Mouse (Mus musculus): ENCODE results near the gene Naip1. TPM values are rescaled to one million over a fixed set of nuclear protein-coding genes. Genes with fewer than 3 reads are reported as not detected.
"Not testable (repeated sequence)": the region's sequence is repeated elsewhere in the genome, so short reads cannot be mapped to it uniquely, and the experiment has no call there.

The Naip1 gene
- polyA plus RNA-seq, 1 experiment from 2014 or later: 0.82 TPM

DNA sequence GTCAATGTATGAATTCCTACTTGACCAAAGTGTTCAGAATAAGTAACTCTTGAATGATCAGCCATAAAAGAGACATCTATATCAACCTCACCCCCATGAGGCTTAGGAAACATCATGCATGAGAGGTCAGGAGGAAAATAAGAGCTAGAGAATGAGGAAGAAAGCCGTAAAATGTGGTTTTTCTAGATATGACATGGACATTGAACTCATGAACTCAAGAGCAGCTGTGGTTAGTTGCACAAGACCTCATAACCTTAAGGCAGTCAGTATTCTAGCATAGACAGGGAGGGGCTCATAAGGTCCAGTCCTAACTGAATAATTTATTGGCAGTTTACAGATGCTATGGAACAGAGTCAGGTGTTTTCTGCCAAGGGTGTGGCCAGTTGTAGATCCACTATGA is 3.2 kb downstream of the Naip1 start:
- Histone ChIP-seq H3K9ac (no peak overlapping the region), H3K4me1 (no peaks in the 10 kb centered on the region), H3K27ac (no peak overlapping the region), H3K9me3 (no peaks in the 10 kb centered on the region), H3K36me3 (no peaks in the 10 kb centered on the region), H3K4me2 (no peak overlapping the region), H3K27me3 (replicated peaks) (no peaks in the 10 kb centered on the region), H3K4me3 (replicated peaks) (no peak overlapping the region)
- peak; percentile 43; the same call in 1 of the 2 replicates for ATAC-seq (ENCODE audit: insufficient read depth, low FRiP score, low read depth)
- 74% methylated on average over 1 of the region's 1 CpGs for WGBS

DNA sequence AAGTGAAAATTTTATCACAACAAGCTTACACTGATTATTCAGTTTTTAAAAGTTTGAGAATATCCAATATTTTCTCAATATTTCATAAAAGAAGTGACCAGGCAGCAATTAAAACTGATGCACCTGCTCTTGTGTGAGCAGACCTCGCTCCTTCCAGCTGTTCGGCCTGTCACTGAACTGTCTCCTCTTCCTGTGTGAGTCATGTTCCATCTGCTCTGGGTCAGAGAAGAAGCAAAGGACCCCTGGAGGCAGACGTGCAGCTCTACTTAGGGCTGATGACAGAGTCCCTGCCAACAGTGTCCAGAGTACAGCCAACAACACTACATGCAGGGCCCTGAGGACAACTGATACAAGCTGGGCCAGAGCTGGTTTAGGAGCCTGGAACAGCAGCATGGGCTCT is 12.6 kb downstream of the Naip1 start:
- Histone ChIP-seq H3K4me3 (replicated peaks) (no peak overlapping the region), H3K9ac (no peak overlapping the region), H3K4me2 (no peak overlapping the region), H3K27ac (no peak overlapping the region), H3K4me1 (no peaks in the 10 kb centered on the region), H3K27me3 (replicated peaks) (no peaks in the 10 kb centered on the region), H3K36me3 (no peaks in the 10 kb centered on the region), H3K9me3 (no peaks in the 10 kb centered on the region)
- no peak for ATAC-seq (ENCODE audit: insufficient read depth, low FRiP score, low read depth)
- 52% methylated on average over 3 of the region's 3 CpGs for WGBS

DNA sequence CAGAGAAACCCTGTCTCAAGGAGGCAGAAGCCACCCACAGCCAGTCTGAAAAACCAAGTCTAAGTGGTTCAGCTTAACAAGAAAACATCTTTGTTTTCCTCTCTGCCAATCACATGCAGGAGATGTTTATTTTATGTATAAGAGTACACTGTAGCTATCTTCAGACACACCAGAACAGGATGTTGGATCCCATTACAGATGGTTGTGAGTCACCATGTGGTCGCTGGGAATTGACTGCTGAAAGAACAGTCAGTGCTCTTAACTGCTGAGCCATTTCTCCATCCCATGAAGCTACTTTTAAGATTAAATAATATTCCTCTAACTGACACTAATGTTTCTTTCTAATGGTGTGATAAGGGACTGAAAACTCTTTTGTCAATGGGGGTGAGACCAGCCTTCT is 14.0 kb downstream of the Naip1 start:
- Histone ChIP-seq H3K9me3 (no peaks in the 10 kb centered on the region), H3K4me1 (no peaks in the 10 kb centered on the region), H3K4me2 (no peak overlapping the region), H3K4me3 (replicated peaks) (no peak overlapping the region), H3K36me3 (no peaks in the 10 kb centered on the region), H3K27me3 (replicated peaks) (no peaks in the 10 kb centered on the region), H3K9ac (no peak overlapping the region), H3K27ac (no peak overlapping the region)
- no peak for ATAC-seq (ENCODE audit: insufficient read depth, low FRiP score, low read depth)
- WGBS: 34% methylated on average over 1 of the region's 1 CpGs

DNA sequence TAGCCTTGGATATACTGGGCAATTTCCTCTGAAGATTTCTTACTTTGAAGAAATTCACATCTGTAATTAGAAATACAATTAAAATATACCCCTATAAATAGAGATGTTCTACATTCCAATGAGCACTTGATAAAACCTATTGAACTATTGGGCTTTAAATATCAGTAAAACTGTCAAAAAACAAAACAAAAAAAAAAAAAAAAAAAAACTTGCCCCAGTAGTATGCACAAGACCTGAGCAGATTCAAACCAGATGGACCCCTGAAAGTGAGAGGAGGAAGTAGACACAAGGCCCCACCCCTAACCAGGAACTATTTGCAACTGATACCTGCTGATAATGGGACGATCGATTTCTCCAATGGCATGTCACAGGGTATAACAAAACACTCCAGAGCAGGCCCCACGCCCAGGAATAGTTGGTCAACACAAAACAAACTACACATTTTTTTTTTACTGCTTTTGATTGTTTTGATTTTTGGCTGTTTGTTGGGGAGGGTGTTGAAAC is 15.3 kb downstream of the Naip1 start:
- no peaks in the 10 kb centered on the region for H3K4me1 ChIP-seq
- no peak overlapping the region for H3K4me2 ChIP-seq
- WGBS: 56% methylated on average over 3 of the region's 3 CpGs
- H3K27me3 ChIP-seq (replicated peaks): no peaks in the 10 kb centered on the region
- no peaks in the 10 kb centered on the region for H3K36me3 ChIP-seq
- no peak overlapping the region for H3K9ac ChIP-seq
- H3K9me3 ChIP-seq: no peaks in the 10 kb centered on the region
- ATAC-seq (ENCODE audit: insufficient read depth, low FRiP score, low read depth): no peak
- no peak overlapping the region for H3K4me3 ChIP-seq (replicated peaks)
- no peak overlapping the region for H3K27ac ChIP-seq

DNA sequence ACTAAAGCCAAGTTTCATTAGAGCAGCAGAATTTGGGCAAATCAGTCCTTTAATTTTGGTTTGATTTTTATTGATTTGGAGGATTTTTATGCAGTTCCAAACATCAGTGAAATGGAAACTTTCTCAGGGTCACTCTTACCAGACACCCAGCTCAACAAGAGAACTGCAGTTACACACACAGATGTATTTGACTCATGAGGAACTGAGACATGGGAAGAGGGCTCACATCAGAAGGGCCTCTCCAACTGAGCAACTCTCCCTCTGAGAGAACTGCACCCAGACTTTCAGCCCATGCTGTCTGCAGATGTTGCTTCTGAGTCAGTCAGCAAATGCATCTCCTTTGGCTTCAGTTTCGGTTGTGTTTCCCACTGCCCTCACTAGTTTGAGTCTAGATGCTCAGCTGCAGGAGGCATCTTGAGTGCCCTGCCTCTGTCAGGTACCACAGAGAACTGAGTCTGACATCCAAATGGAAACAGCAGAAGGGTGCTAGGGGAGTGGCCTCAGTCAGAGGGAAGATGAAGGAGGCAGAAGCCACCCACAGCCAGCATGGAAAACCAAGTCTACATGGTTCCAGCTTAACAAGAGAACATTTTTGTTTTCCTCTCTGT is 16.0 kb downstream of the Naip1 start:
- 88% methylated on average over 1 of the region's 1 CpGs for WGBS
- ATAC-seq (ENCODE audit: insufficient read depth, low FRiP score, low read depth); H3K4me1 ChIP-seq: not testable (repeated sequence)

DNA sequence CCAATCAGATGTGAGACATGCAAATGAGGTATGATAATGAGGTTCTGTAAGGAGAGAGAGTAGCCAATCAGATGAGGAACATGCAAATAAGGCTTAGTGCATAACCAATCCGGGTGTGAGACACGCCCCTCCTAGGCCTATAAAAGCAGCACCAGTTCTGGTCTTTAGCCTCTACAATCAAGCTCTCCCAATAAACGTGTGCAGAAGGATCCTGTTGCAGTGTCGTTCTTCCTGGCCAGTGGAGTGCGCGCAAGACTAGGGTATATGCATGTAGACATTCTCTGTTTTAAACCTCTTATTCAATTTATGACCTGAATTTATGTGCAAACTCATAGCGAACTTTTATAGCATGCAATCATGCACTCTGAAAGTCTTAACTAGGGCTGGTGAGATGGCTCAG is 32.7 kb downstream of the Naip1 start:
- H3K9ac ChIP-seq; H3K4me2 ChIP-seq; H3K36me3 ChIP-seq; H3K27ac ChIP-seq; H3K4me3 ChIP-seq (replicated peaks); ATAC-seq (ENCODE audit: insufficient read depth, low FRiP score, low read depth); H3K9me3 ChIP-seq; H3K4me1 ChIP-seq; H3K27me3 ChIP-seq (replicated peaks): not testable (repeated sequence)
- WGBS: 91% methylated on average over 7 of the region's 7 CpGs

More for the DNA sequence above, 16.0 kb downstream of the Naip1 start:
- not testable (repeated sequence) for H3K27ac ChIP-seq; H3K27me3 ChIP-seq (replicated peaks); H3K9me3 ChIP-seq; H3K9ac ChIP-seq; H3K4me3 ChIP-seq (replicated peaks); H3K4me2 ChIP-seq; H3K36me3 ChIP-seq

DNA sequence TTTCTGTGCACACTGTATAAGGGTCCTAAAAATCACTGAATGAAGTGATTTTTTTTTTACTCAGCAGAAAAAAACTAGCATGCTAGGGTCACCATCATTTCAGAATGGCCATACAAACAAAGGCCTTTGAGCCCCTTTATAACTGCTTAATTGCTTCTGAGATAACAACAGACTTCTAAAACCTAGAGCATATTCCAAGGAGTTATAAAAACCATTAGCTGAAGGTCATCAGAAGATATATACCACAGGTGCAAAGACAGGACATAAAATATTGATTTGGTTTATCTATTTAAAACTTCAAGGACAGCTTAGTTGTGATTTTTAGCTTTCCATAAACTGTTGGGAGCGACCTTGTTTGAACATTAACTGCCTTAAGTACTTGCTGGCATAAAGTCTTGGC is 38.2 kb downstream of the Naip1 start:
- 37% methylated on average over 1 of the region's 1 CpGs for WGBS
- no peaks in the 10 kb centered on the region for H3K9me3 ChIP-seq
- H3K4me1 ChIP-seq: no peaks in the 10 kb centered on the region
- H3K27me3 ChIP-seq (replicated peaks): no peaks in the 10 kb centered on the region
- no peaks in the 10 kb centered on the region for H3K36me3 ChIP-seq
- H3K4me3 ChIP-seq (replicated peaks): no peak overlapping the region
- H3K9ac ChIP-seq: no peak overlapping the region
- H3K4me2 ChIP-seq: no peak overlapping the region
- H3K27ac ChIP-seq: no peak overlapping the region
- ATAC-seq (ENCODE audit: insufficient read depth, low FRiP score, low read depth): no peak

DNA sequence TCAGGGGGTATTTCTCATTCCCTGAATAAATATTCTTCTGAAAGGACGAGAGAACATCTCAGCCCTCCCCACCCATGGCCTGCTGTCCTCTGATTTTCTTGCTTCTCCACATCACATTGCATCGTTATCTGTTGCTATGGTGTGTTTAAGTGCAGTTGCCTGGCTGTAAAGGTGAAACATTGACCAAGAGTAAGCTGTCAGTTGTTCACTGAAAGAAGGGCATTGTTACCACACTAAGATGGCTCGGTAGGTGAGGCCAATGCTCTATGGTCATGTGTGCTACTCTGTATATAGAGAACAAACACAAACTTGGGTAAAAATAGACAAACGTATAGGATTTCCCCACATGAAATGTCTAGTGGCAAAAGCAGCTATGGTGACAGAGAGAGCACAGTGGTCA is 42.8 kb downstream of the Naip1 start:
- no peak overlapping the region for H3K27ac ChIP-seq

DNA sequence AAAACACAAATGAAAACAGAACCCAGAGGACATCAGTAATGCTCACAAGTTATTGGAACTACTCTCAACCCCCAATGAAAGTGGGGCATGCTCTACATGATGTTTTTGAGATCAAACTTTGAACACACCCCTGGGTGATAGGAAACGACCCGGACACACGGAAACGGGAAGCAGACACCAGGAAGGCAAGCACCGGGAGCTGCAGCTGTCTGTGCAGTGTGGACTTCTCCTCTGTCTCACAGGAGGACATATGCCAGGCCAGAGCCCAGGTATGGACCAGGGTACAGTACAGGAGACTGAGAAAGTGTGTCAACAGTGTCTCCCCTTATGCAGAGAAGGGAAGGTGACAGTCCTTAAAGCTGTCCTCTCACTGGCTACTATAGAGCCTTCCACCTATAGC is 43.5 kb downstream of the Naip1 start:
- 89% methylated on average over 5 of the region's 5 CpGs for WGBS
- no peak overlapping the region for H3K4me3 ChIP-seq (replicated peaks)
- no peaks in the 10 kb centered on the region for H3K27me3 ChIP-seq (replicated peaks)
- H3K9ac ChIP-seq: no peak overlapping the region
- no peaks in the 10 kb centered on the region for H3K9me3 ChIP-seq
- no peak overlapping the region for H3K27ac ChIP-seq
- no peak for ATAC-seq (ENCODE audit: insufficient read depth, low FRiP score, low read depth)
- H3K36me3 ChIP-seq: no peaks in the 10 kb centered on the region
- no peak overlapping the region for H3K4me2 ChIP-seq
- no peaks in the 10 kb centered on the region for H3K4me1 ChIP-seq

More for the DNA sequence above, 42.8 kb downstream of the Naip1 start:
- Histone ChIP-seq H3K9ac (no peak overlapping the region), H3K4me2 (no peak overlapping the region), H3K27me3 (replicated peaks) (no peaks in the 10 kb centered on the region), H3K4me1 (no peaks in the 10 kb centered on the region), H3K36me3 (no peaks in the 10 kb centered on the region), H3K4me3 (replicated peaks) (no peak overlapping the region), H3K9me3 (no peaks in the 10 kb centered on the region)
- ATAC-seq (ENCODE audit: insufficient read depth, low FRiP score, low read depth): no peak
- 65% methylated on average over 4 of the region's 4 CpGs for WGBS

DNA sequence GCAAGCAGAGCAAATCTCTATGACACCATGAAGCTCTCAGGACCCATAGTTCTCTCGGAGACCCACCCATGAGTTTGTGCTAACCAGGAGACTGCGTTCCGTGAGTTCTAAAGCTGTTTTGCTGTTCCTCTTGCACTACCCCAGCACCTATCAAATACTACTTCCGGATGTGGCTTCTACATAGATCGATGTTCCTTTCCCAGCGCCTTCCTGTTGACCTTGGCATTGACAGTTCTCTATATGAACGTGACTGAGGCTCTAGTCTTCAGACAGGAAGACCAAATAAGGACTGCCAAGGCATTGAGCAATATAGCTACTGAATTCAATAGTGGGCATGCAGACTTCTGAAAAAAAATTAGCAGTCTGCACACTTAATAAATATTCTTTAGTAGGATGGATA is 44.4 kb downstream of the Naip1 start:
- Histone ChIP-seq H3K27ac (no peak overlapping the region), H3K4me3 (replicated peaks) (no peak overlapping the region), H3K27me3 (replicated peaks) (no peaks in the 10 kb centered on the region), H3K9ac (no peak overlapping the region), H3K9me3 (no peaks in the 10 kb centered on the region), H3K36me3 (no peaks in the 10 kb centered on the region), H3K4me2 (no peak overlapping the region), H3K4me1 (no peaks in the 10 kb centered on the region)
- WGBS: 82% methylated on average over 7 of the region's 7 CpGs
- ATAC-seq (ENCODE audit: insufficient read depth, low FRiP score, low read depth): no peak

DNA sequence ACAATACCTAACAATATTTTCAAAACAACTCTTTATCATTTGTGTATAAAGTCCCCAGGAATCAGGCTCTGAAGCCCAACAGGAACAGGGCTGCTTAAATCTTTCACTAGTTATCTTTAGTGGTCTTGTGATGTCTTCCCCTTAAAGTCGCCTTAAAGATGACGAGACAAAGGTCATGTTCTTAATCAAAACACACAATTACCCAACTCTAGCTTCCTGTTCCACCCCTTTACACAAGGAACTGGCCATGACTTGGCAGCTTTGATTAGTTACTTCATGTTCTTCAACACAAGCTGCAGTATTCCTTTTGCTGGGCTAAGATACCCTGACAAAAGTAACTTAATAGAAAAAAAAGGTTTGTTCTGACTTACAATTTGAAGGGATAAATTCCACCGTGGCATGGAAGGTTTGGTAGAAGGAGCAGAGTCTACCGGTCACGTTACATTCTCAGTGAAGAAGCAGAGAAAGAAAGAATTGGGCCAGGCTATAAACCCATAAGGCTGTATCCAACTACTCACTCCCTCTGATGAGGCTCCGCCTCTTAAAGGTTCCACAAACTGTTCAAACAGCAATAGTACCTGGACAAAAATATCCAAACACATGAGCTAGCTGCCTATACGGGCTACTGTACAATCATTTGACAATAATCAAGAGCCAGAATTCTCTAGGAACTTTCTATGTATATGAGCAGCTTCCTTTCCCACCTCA is 49.6 kb downstream of the Naip1 start:
- H3K36me3 ChIP-seq; H3K9ac ChIP-seq; H3K27me3 ChIP-seq (replicated peaks); H3K27ac ChIP-seq; H3K4me3 ChIP-seq (replicated peaks); H3K4me2 ChIP-seq; H3K9me3 ChIP-seq; ATAC-seq (ENCODE audit: insufficient read depth, low FRiP score, low read depth); H3K4me1 ChIP-seq: not testable (repeated sequence)
- WGBS: 72% methylated on average over 7 of the region's 7 CpGs

DNA sequence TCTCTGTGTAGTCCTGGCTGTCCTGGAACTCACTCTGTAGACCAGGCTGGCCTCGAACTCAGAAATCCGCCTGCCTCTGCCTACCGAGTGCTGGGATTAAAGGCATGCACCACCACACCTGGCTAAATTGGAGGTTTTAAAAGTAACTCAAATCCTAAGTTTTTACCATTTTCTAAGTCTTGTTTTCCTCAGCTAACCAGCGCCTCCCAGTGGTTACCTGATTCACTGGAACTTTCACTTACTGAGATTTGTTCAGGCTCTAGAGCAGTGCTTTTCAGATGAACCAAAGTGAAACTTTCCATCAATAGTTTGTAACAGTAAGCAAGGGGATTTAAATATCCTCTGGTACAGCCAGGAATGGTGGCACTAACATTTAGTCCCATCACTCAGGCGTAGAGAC is 61.6 kb downstream of the Naip1 start:
- H3K27me3 ChIP-seq (replicated peaks); H3K27ac ChIP-seq; H3K4me1 ChIP-seq; H3K36me3 ChIP-seq; H3K4me3 ChIP-seq (replicated peaks); H3K9me3 ChIP-seq; H3K4me2 ChIP-seq; H3K9ac ChIP-seq; ATAC-seq (ENCODE audit: insufficient read depth, low FRiP score, low read depth): not testable (repeated sequence)
- 24% methylated on average over 5 of the region's 5 CpGs for WGBS

Data from stomach, embryonic 15.5 days (tissue).